ENCODE assay signal across 18 mouse cellular contexts in the genomic region with DNA sequence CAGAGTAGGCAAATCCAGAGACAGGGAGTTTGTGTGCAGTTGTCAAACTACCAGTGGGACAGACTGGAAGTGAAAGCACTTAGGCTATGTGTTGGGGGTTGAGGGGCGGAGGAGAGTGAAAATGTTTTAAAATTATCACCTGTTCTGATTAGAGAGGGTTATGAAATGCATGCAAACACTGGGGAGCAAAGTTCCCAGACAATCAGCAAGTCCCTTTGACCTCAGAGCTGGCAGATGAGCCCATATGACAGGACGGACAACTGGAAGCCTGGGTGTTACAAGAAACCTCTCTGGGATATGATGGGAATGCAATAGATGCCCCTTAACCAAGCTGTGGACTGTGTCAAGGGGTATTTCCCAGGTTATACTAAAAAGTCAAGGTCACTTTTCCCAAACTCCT. TPM values are rescaled to one million over a fixed set of nuclear protein-coding genes. Genes with fewer than 3 reads are reported as not detected.
DNase-seq lines count a peak whose midpoint lies in the region; ATAC-seq and TF ChIP-seq lines count a peak whose summit lies in the region.
"Had no signal": no experiment of that assay in that cellular context is flagged by ENCODE, and none has a peak within 500 bp of the region (broad histone marks: within the 10 kb centered on the region; RNA-seq: fewer than 3 reads in every experiment).

No protein-coding gene starts in this region.

- ATAC-seq in liver, embryonic 14.5 days (ENCODE audit: insufficient read depth), result no peak
- ATAC-seq: forebrain, embryonic 16.5 days; inflammation-experienced regulatory T-cells, adult 6 months; midbrain, embryonic 16.5 days had no signal

- TF ChIP-seq POLR2A in heart, adult 2 months (IDR thresholded peaks at IDR 0.05; ENCODE audit: insufficient read depth, low read depth, low read length), result no peak

- H3K4me1 ChIP-seq in heart, adult 2 months (ENCODE audit: control insufficient read depth, insufficient read depth, low read length), result peaks cover 1% of the 10 kb centered on the region; the same call in 1 of the 2 replicates
- peaks cover 3 to 12% of the 10 kb centered on the region in 2 experiments; a peak in 3 of 4 replicates for H3K4me1 ChIP-seq in liver, embryonic 14.5 days (replicated peaks; ENCODE audit: control insufficient read depth in 2 of 2, insufficient read depth in 2 of 2, low read length in 1 of 2)

- TF ChIP-seq EP300 in heart, adult 2 months (IDR thresholded peaks at IDR 0.05; ENCODE audit: insufficient read depth, low read depth, low read length), result no peak
- no peak for TF ChIP-seq EP300 in liver, embryonic 14.5 days (IDR thresholded peaks at IDR 0.05; ENCODE audit: low read depth)

- no peak for TF ChIP-seq CTCF in heart, adult 2 months (IDR thresholded peaks at IDR 0.05)
- TF ChIP-seq CTCF in liver, embryonic 14.5 days (IDR thresholded peaks at IDR 0.05; ENCODE audit: low read depth), result no peak

- no peak overlapping the region for H3K9ac ChIP-seq in heart, adult 2 months (ENCODE audit: low read depth, low read length)
- no peak overlapping the region for H3K9ac ChIP-seq in liver, embryonic 14.5 days (replicated peaks)
- H3K9ac ChIP-seq: embryonic facial prominence, embryonic 15.5 days; heart, embryonic 12.5 days; hindbrain, embryonic 13.5 days had no signal

- WGBS in heart, adult 2 months, result 62% methylated on average over 2 of the region's 2 CpGs
- WGBS in liver, embryonic 14.5 days (ENCODE audit: insufficient replicate concordance), result 66% methylated on average over 2 of the region's 2 CpGs

- peak overlapping the region; percentile 26; the same call in 1 of the 2 replicates for H3K4me2 ChIP-seq in liver, embryonic 14.5 days (ENCODE audit: low read depth)
- H3K4me2 ChIP-seq: embryonic facial prominence, embryonic 15.5 days; heart, embryonic 12.5 days; hindbrain, embryonic 13.5 days had no signal

- H3K36me3 ChIP-seq in heart, adult 2 months (ENCODE audit: control insufficient read depth, insufficient read depth, low read length), result peaks cover 29% of the 10 kb centered on the region
- H3K36me3 ChIP-seq in liver, embryonic 14.5 days (replicated peaks; ENCODE audit: control insufficient read depth, insufficient read depth, low read depth), result peaks cover 2% of the 10 kb centered on the region; the same call in 1 of the 2 replicates

- H3K79me2 ChIP-seq in heart, adult 2 months (replicated peaks; ENCODE audit: control insufficient read depth, insufficient read depth, low read length), result peaks cover 4% of the 10 kb centered on the region

- no peaks in the 10 kb centered on the region for H3K9me3 ChIP-seq in liver, embryonic 14.5 days (ENCODE audit: control insufficient read depth, low read length)
- H3K9me3 ChIP-seq: embryonic facial prominence, embryonic 15.5 days; heart, embryonic 12.5 days; hindbrain, embryonic 13.5 days had no signal

- H3K27ac ChIP-seq in heart, adult 2 months, result no peak overlapping the region
- no peak overlapping the region for H3K27ac ChIP-seq in liver, embryonic 14.5 days
- H3K27ac ChIP-seq: embryonic facial prominence, embryonic 15.5 days; hindbrain, embryonic 13.5 days had no signal

- no peak overlapping the region for H3K4me3 ChIP-seq in heart, adult 2 months
- no peak overlapping the region for H3K4me3 ChIP-seq in liver, embryonic 14.5 days (ENCODE audit: insufficient read depth in 1 of 2, low read depth in 2 of 2, low read length in 2 of 2)
- H3K4me3 ChIP-seq: embryonic facial prominence, embryonic 15.5 days; heart, embryonic 12.5 days; hindbrain, embryonic 13.5 days had no signal

- intact Hi-C loops in heart, adult 2 months (cut with DNase I), result no loop called here

- peak; percentile 85 for DNase-seq in heart, adult 11 months
- DNase-seq in heart, adult 2 months, result no peak
- peak; percentile 25 to 62 for DNase-seq in kidney, postnatal 25 days
- DNase-seq in kidney, postnatal 14 days, result no peak
- DNase-seq in liver, embryonic 14.5 days (ENCODE audit: low read depth in 3 of 3, low spot score in 3 of 3), result no peak
- DNase-seq in yolk sac, embryonic 10.5 days (ENCODE audit: low spot score), result peak; percentile 52
- no peak for DNase-seq in neural tube, embryonic 10.5 days (ENCODE audit: extremely low spot score, low spot score)
- DNase-seq: cerebellum, adult 2 months; cerebellum, postnatal 36 days; lung, postnatal 14 days; right cerebral cortex, postnatal 25 days had no signal

- no peaks in the 10 kb centered on the region for H3K27me3 ChIP-seq in heart, adult 2 months (ENCODE audit: control insufficient read depth, insufficient read depth, low read length)
- no peaks in the 10 kb centered on the region for H3K27me3 ChIP-seq in liver, embryonic 14.5 days (ENCODE audit: control insufficient read depth, insufficient read depth, low read length)
- H3K27me3 ChIP-seq: embryonic facial prominence, embryonic 15.5 days; heart, embryonic 12.5 days; hindbrain, embryonic 13.5 days had no signal

RNA-seq across cellular contexts. Expression of a gene that starts 28.2 kb away (rescaled TPM):
- 10 to 100 TPM; 17.9 to 20.8 TPM for total RNA-seq in heart, adult 2 months (2021)
- 63.3 and 79.6 TPM in 2 replicates for polyA plus RNA-seq in heart, adult 2 months (2012; rRNA removed)
- polyA plus RNA-seq in liver, embryonic 14.5 days (2012; rRNA removed), result 0.66 and 0.69 TPM in 2 replicates
- polyA plus RNA-seq in liver, embryonic 14.5 days (2014; fragmentation: Nextera tagmentation; extraction: Ambion mirVana), result 0.18 and 0.25 TPM in 2 replicates
- total RNA-seq: MEL had no signal
- polyA plus RNA-seq: inflammation-experienced regulatory T-cells, adult 6 months had no signal

Comparison
In these comparisons a context has a peak if more than half of its experiments do, and no peak if none do; other contexts are left out.
1. DNase-seq: peak in heart, adult 11 months (single experiment), kidney, postnatal 25 days (2 of 2) and yolk sac, embryonic 10.5 days (single experiment); none in heart, adult 2 months (0 of 2), kidney, postnatal 14 days (single experiment), liver, embryonic 14.5 days (0 of 3) and neural tube, embryonic 10.5 days (single experiment).
2. RNA of a gene that starts 28.2 kb away (polyA plus RNA-seq): 63.3 to 79.6 TPM in heart, adult 2 months; 0.18 to 0.69 TPM in liver, embryonic 14.5 days; every median in the first group is over 10 times any median in the second.